ENCODE assay signal across 19 mouse cellular contexts in genomic region chr13:35879519-35879918, GRCm38 (mm10). TPM values are rescaled to one million over a fixed set of nuclear protein-coding genes. Genes with fewer than 3 reads are reported as not detected.
DNase-seq lines count a peak whose midpoint lies in the region; ATAC-seq and TF ChIP-seq lines count a peak whose summit lies in the region.
"Had no signal": no experiment of that assay in that cellular context is flagged by ENCODE, and none has a peak within 500 bp of the region (broad histone marks: within the 10 kb centered on the region; RNA-seq: fewer than 3 reads in every experiment).

No protein-coding gene starts in this region.

- H3K27ac ChIP-seq in kidney, postnatal 0 days, result no peak overlapping the region

- 71% methylated on average over 5 of the region's 5 CpGs for WGBS in kidney, postnatal 0 days

- no peak for TF ChIP-seq POLR2A in myocyte (IDR thresholded peaks at IDR 0.05; ENCODE audit: insufficient read length, low read depth)

- H3K9me3 ChIP-seq in kidney, postnatal 0 days (replicated peaks; ENCODE audit: low read length), result no peaks in the 10 kb centered on the region
- H3K9me3 ChIP-seq: G1E had no signal

- no peak overlapping the region for H3K4me3 ChIP-seq in kidney, postnatal 0 days (replicated peaks; ENCODE audit: low read depth, low read length)
- H3K4me3 ChIP-seq in myocyte, result no peak overlapping the region

- no peaks in the 10 kb centered on the region for H3K4me1 ChIP-seq in kidney, postnatal 0 days (replicated peaks; ENCODE audit: insufficient read depth, low read length)

- TF ChIP-seq CTCF in kidney, postnatal 0 days (IDR thresholded peaks at IDR 0.05; ENCODE audit: low read depth), result 0 out of 2 replicates have a peak, but pooled peaks have one; percentile 5

- no peak for ATAC-seq in kidney, postnatal 0 days (replicated peaks; ENCODE audit: low FRiP score, low read depth)
- ATAC-seq: activated CD4-positive, CD25-positive, alpha-beta regulatory T cell, adult 4 months; CD4-positive, CD25-positive, alpha-beta regulatory T cell, adult 4 months; Patski had no signal

- H3K79me2 ChIP-seq in myocyte (ENCODE audit: control insufficient read depth, insufficient read depth), result no peaks in the 10 kb centered on the region

- H3K36me3 ChIP-seq in kidney, postnatal 0 days (ENCODE audit: insufficient read depth, low read length), result no peaks in the 10 kb centered on the region
- H3K36me3 ChIP-seq in myocyte (ENCODE audit: control insufficient read depth, insufficient read depth), result no peaks in the 10 kb centered on the region

- no peak overlapping the region for H3ac ChIP-seq in myocyte (ENCODE audit: control insufficient read depth, insufficient read length)

- no peak for DNase-seq in kidney, postnatal 0 days (ENCODE audit: low spot score)
- DNase-seq in kidney, postnatal 36 days, result no peak
- no peak for DNase-seq in right cerebral cortex, adult 2 months (ENCODE audit: low spot score in 2 of 2)
- DNase-seq: adrenal gland, adult 2 months; adrenal gland, adult 8-10 months; adrenal gland, postnatal 10 days; adrenal gland, postnatal 14 days; adrenal gland, postnatal 25 days; adrenal gland, postnatal 36 days; B cell, adult 2 months; cerebellum, adult 11 months; cerebellum, adult 11-12 months; cerebellum, adult 18-20 months had no signal

- no peak overlapping the region for H3K4me2 ChIP-seq in kidney, postnatal 0 days (ENCODE audit: low read length)
- peak overlapping the region; percentile 8 for H3K4me2 ChIP-seq in myocyte (ENCODE audit: low read depth)

- H3K27me3 ChIP-seq in kidney, postnatal 0 days (ENCODE audit: insufficient read depth, low read length), result no peaks in the 10 kb centered on the region
- H3K27me3 ChIP-seq in myocyte (ENCODE audit: control insufficient read depth, insufficient read depth, insufficient read length), result no peaks in the 10 kb centered on the region
- H3K27me3 ChIP-seq: CH12.LX, Patski had no signal

- no peak overlapping the region for H3K9ac ChIP-seq in kidney, postnatal 0 days (ENCODE audit: low read depth, low read length)

TF ChIP-seq in myocyte, 11 proteins besides CTCF, POLR2A, EP300 and RAD21:
- TF ChIP-seq CEBPB (IDR thresholded peaks at IDR 0.05; ENCODE audit: insufficient read depth, poor library complexity, severe bottlenecking), result no peak
- no peak for TF ChIP-seq MAX (IDR thresholded peaks at IDR 0.05; ENCODE audit: low read depth)
- peak; percentile 19 to 82 (median 66) for TF ChIP-seq MYOG (IDR thresholded peaks at IDR 0.05; ENCODE audit: control insufficient read depth in 1 of 3, insufficient read depth in 1 of 3, insufficient read length in 2 of 3, low read depth in 2 of 3)
- no peak for TF ChIP-seq REST (IDR thresholded peaks at IDR 0.05; ENCODE audit: insufficient read depth, insufficient read length)
- no peak for TF ChIP-seq TCF3 (IDR thresholded peaks at IDR 0.05; ENCODE audit: insufficient read length, low read depth)
- TF ChIP-seq MYOD1 (IDR thresholded peaks at IDR 0.05; ENCODE audit: control insufficient read depth in 1 of 3, insufficient read length in 2 of 3, low read depth in 2 of 3), result peak in 2 of 3 experiments; percentile 65 to 68
- no peak for TF ChIP-seq USF1 (IDR thresholded peaks at IDR 0.05; ENCODE audit: low read depth)
- TF ChIP-seq E2F4 (IDR thresholded peaks at IDR 0.05; ENCODE audit: insufficient read depth), result no peak

RNA-seq across cellular contexts. Expression of gene Rpp40, which starts 26.6 kb away (rescaled TPM):
- polyA plus RNA-seq in kidney, postnatal 0 days (2015; fragmentation: Nextera tagmentation; extraction: Ambion mirVana), result 13.6 and 16.3 TPM in 2 replicates
- polyA plus RNA-seq in myocyte (2012; fragmentation: generic; extraction: Trizol), result 13.6 TPM
